Mouse (Mus musculus) spleen, adult 2 months (tissue): ENCODE measurements around the gene Zc3h8.

Experiments used
- CTCF ChIP-seq: fragments of 200-500 bp; IDR thresholded peaks from 2 replicates; pipeline ENCODE4 v1.5.1; 2011; ENCODE audit warnings: mild to moderate bottlenecking, inconsistent platforms; ENCODE audit not compliant: insufficient read depth, insufficient read length, insufficient replicate concordance; ENCODE audit errors: extremely low read depth
- POLR2A ChIP-seq: fragments of 200-500 bp; IDR thresholded peaks from 2 replicates; pipeline ENCODE4 v1.6.1; 2011; ENCODE audit warnings: low read depth, low read length, inconsistent platforms

- TF ChIP-seq CTCF (no peak), POLR2A (no peak)
Observed at GRCm38 (mm10) chr2:128954186-128954585, 10.3 kb upstream of the Zc3h8 start.
